Mouse (Mus musculus) liver, postnatal 0 days (tissue): ENCODE data around the gene Gm21972.

Experiments
- CTCF ChIP-seq: sonication (generic); IDR thresholded peaks from 2 replicates; pipeline ENCODE4 v1.5.1; 2016; ENCODE audit warnings: antibody characterized with exemption, low read depth
- EP300 ChIP-seq: IDR thresholded peaks from 2 replicates; pipeline ENCODE4 v1.6.1; 2016; ENCODE audit warnings: antibody characterized with exemption, low read depth, mild to moderate bottlenecking

GRCm38 (mm10) chr1:86152618-86153017 is 19.2 kb downstream of the Gm21972 start:
- TF ChIP-seq CTCF = peak; percentile 67
- no peak for TF ChIP-seq EP300
